Mouse (Mus musculus): ENCODE results near the gene Cerk. TPM values are rescaled to one million over a fixed set of nuclear protein-coding genes. Genes with fewer than 3 reads are reported as not detected.

The Cerk gene
- polyA plus RNA-seq, 1 experiment from 2014 or later = 22.6 TPM

- H3K9me3 ChIP-seq (replicated peaks; ENCODE audit: control insufficient read depth, low read length, poor library complexity, severe bottlenecking) = no peaks in the 10 kb centered on the region
- H3K4me2 ChIP-seq (ENCODE audit: low read length) = no peak overlapping the region
- no peak overlapping the region for H3K9ac ChIP-seq (ENCODE audit: low read depth, low read length)
- peaks cover 13% of the 10 kb centered on the region for H3K4me1 ChIP-seq (ENCODE audit: control insufficient read depth, insufficient read depth, low read length)
- no peak for ATAC-seq
- no peaks in the 10 kb centered on the region for H3K36me3 ChIP-seq (ENCODE audit: control insufficient read depth, insufficient read depth, low read length)
- no peaks in the 10 kb centered on the region for H3K27me3 ChIP-seq (ENCODE audit: control insufficient read depth, insufficient read depth, low read depth, low read length)
- 71% methylated on average over 6 of the region's 6 CpGs for WGBS
- H3K27ac ChIP-seq (ENCODE audit: low read length) = no peak overlapping the region
- H3K4me3 ChIP-seq (ENCODE audit: low read depth, low read length) = no peak overlapping the region
Measured at GRCm38 (mm10) chr15:86172526-86172925, 13.4 kb downstream of the Cerk start.

- Histone ChIP-seq H3K4me3 (ENCODE audit: low read depth, low read length) (no peak overlapping the region), H3K27me3 (ENCODE audit: control insufficient read depth, insufficient read depth, low read depth, low read length) (no peaks in the 10 kb centered on the region), H3K4me2 (ENCODE audit: low read length) (no peak overlapping the region), H3K9me3 (replicated peaks; ENCODE audit: control insufficient read depth, low read length, poor library complexity, severe bottlenecking) (no peaks in the 10 kb centered on the region), H3K4me1 (ENCODE audit: control insufficient read depth, insufficient read depth, low read length) (peaks cover 13% of the 10 kb centered on the region), H3K36me3 (ENCODE audit: control insufficient read depth, insufficient read depth, low read length) (no peaks in the 10 kb centered on the region), H3K9ac (ENCODE audit: low read depth, low read length) (no peak overlapping the region), H3K27ac (ENCODE audit: low read length) (no peak overlapping the region)
- no peak for ATAC-seq
- WGBS = 65% methylated on average over 3 of the region's 3 CpGs
Measured at GRCm38 (mm10) chr15:86172124-86172523, 13.8 kb downstream of the Cerk start.

- ATAC-seq = no peak
- Histone ChIP-seq H3K9me3 (replicated peaks; ENCODE audit: control insufficient read depth, low read length, poor library complexity, severe bottlenecking) (no peaks in the 10 kb centered on the region), H3K27me3 (ENCODE audit: control insufficient read depth, insufficient read depth, low read depth, low read length) (no peaks in the 10 kb centered on the region), H3K9ac (ENCODE audit: low read depth, low read length) (no peak overlapping the region), H3K36me3 (ENCODE audit: control insufficient read depth, insufficient read depth, low read length) (no peaks in the 10 kb centered on the region), H3K4me3 (ENCODE audit: low read depth, low read length) (no peak overlapping the region), H3K4me2 (ENCODE audit: low read length) (no peak overlapping the region), H3K4me1 (ENCODE audit: control insufficient read depth, insufficient read depth, low read length) (peaks cover 13% of the 10 kb centered on the region), H3K27ac (ENCODE audit: low read length) (no peak overlapping the region)
- WGBS = 80% methylated on average over 12 of the region's 12 CpGs
Measured at GRCm38 (mm10) chr15:86171316-86171715, 14.6 kb downstream of the Cerk start.

- Histone ChIP-seq H3K4me2 (ENCODE audit: low read length) (no peak overlapping the region), H3K9ac (ENCODE audit: low read depth, low read length) (no peak overlapping the region), H3K27me3 (ENCODE audit: control insufficient read depth, insufficient read depth, low read depth, low read length) (no peaks in the 10 kb centered on the region), H3K36me3 (ENCODE audit: control insufficient read depth, insufficient read depth, low read length) (no peaks in the 10 kb centered on the region), H3K4me3 (ENCODE audit: low read depth, low read length) (no peak overlapping the region), H3K27ac (ENCODE audit: low read length) (no peak overlapping the region), H3K9me3 (replicated peaks; ENCODE audit: control insufficient read depth, low read length, poor library complexity, severe bottlenecking) (no peaks in the 10 kb centered on the region), H3K4me1 (ENCODE audit: control insufficient read depth, insufficient read depth, low read length) (peaks cover 13% of the 10 kb centered on the region)
- WGBS = 89% methylated on average over 4 of the region's 4 CpGs
- ATAC-seq = no peak
Measured at GRCm38 (mm10) chr15:86169817-86170110, 16.2 kb downstream of the Cerk start.

- Histone ChIP-seq H3K4me1 (ENCODE audit: control insufficient read depth, insufficient read depth, low read length) (peaks cover 13% of the 10 kb centered on the region), H3K27me3 (ENCODE audit: control insufficient read depth, insufficient read depth, low read depth, low read length) (no peaks in the 10 kb centered on the region), H3K27ac (ENCODE audit: low read length) (no peak overlapping the region), H3K9me3 (replicated peaks; ENCODE audit: control insufficient read depth, low read length, poor library complexity, severe bottlenecking) (no peaks in the 10 kb centered on the region), H3K9ac (ENCODE audit: low read depth, low read length) (no peak overlapping the region), H3K36me3 (ENCODE audit: control insufficient read depth, insufficient read depth, low read length) (no peaks in the 10 kb centered on the region), H3K4me2 (ENCODE audit: low read length) (no peak overlapping the region), H3K4me3 (ENCODE audit: low read depth, low read length) (no peak overlapping the region)
- no peak for ATAC-seq
- 81% methylated on average over 12 of the region's 12 CpGs for WGBS
Measured at GRCm38 (mm10) chr15:86168941-86169816, 16.8 kb downstream of the Cerk start.

GRCm38 (mm10) chr15:86168505-86168867 lies 17.5 kb downstream of the Cerk start:
- Histone ChIP-seq H3K27ac (ENCODE audit: low read length) (no peak overlapping the region), H3K36me3 (ENCODE audit: control insufficient read depth, insufficient read depth, low read length) (no peaks in the 10 kb centered on the region), H3K4me1 (ENCODE audit: control insufficient read depth, insufficient read depth, low read length) (peaks cover 11% of the 10 kb centered on the region), H3K9ac (ENCODE audit: low read depth, low read length) (0 out of 2 replicates have a peak overlapping the region, but pooled peaks have one; percentile 1), H3K27me3 (ENCODE audit: control insufficient read depth, insufficient read depth, low read depth, low read length) (no peaks in the 10 kb centered on the region), H3K4me2 (ENCODE audit: low read length) (no peak overlapping the region), H3K4me3 (ENCODE audit: low read depth, low read length) (no peak overlapping the region), H3K9me3 (replicated peaks; ENCODE audit: control insufficient read depth, low read length, poor library complexity, severe bottlenecking) (no peaks in the 10 kb centered on the region)
- ATAC-seq = no peak
- 17% methylated on average over 7 of the region's 7 CpGs for WGBS

- 80% methylated on average over 10 of the region's 10 CpGs for WGBS
Measured at GRCm38 (mm10) chr15:86167787-86168504, 18.0 kb downstream of the Cerk start.

GRCm38 (mm10) chr15:86167032-86167655 lies 18.8 kb downstream of the Cerk start:
- 88% methylated on average over 7 of the region's 7 CpGs for WGBS
- Histone ChIP-seq H3K9me3 (replicated peaks; ENCODE audit: control insufficient read depth, low read length, poor library complexity, severe bottlenecking) (no peaks in the 10 kb centered on the region), H3K4me3 (ENCODE audit: low read depth, low read length) (no peak overlapping the region), H3K36me3 (ENCODE audit: control insufficient read depth, insufficient read depth, low read length) (peaks cover under 1% of the 10 kb centered on the region; the same call in 1 of the 2 replicates), H3K9ac (ENCODE audit: low read depth, low read length) (no peak overlapping the region), H3K4me2 (ENCODE audit: low read length) (no peak overlapping the region), H3K4me1 (ENCODE audit: control insufficient read depth, insufficient read depth, low read length) (peaks cover 8% of the 10 kb centered on the region), H3K27me3 (ENCODE audit: control insufficient read depth, insufficient read depth, low read depth, low read length) (no peaks in the 10 kb centered on the region), H3K27ac (ENCODE audit: low read length) (no peak overlapping the region)
- no peak for ATAC-seq

More at GRCm38 (mm10) chr15:86167787-86168504, 18.0 kb downstream of the Cerk start:
- no peak overlapping the region for H3K27ac ChIP-seq (ENCODE audit: low read length)
- no peaks in the 10 kb centered on the region for H3K27me3 ChIP-seq (ENCODE audit: control insufficient read depth, insufficient read depth, low read depth, low read length)
- no peak overlapping the region for H3K4me3 ChIP-seq (ENCODE audit: low read depth, low read length)
- ATAC-seq = no peak
- H3K9ac ChIP-seq (ENCODE audit: low read depth, low read length) = no peak overlapping the region
- H3K9me3 ChIP-seq (replicated peaks; ENCODE audit: control insufficient read depth, low read length, poor library complexity, severe bottlenecking) = no peaks in the 10 kb centered on the region
- peaks cover 8% of the 10 kb centered on the region for H3K4me1 ChIP-seq (ENCODE audit: control insufficient read depth, insufficient read depth, low read length)
- no peak overlapping the region for H3K4me2 ChIP-seq (ENCODE audit: low read length)
- H3K36me3 ChIP-seq (ENCODE audit: control insufficient read depth, insufficient read depth, low read length) = no peaks in the 10 kb centered on the region

Measured in midbrain, embryonic 16.5 days (tissue).